Mouse (Mus musculus): Measurements from ENCODE around the gene Olfr32.
"Not testable (repeated sequence)": the region's sequence is repeated elsewhere in the genome, so short reads cannot be mapped to it uniquely, and the experiment has no call there.

Olfr32 gene

GRCm38 (mm10) chr2:90142196-90142595 lies at the start of gene Olfr32:
Gene Olfr32, minus strand, starts transcription at chr2:90142296.
- DNase-seq (ENCODE audit: low read depth, low spot score), result no peak

DNA sequence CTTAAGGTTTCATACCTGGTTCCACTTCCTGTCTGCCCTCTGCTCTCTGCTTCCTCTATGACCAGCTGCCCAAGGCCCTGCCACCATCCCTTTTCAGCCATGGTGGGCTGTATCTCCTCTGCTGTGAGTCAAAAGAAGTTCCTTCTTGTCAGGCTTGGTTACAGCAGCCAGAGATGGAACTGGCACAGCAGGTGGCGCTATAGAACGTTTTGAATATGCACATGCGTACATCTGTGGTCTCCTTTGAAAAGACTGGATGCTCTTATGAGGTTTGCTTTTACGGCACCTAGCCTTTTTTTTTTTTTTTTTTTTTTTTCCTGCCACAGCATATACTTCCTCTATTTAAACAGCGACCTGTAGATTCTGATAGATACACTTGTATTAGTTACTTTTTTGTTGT lies 45.0 kb upstream of the Olfr32 start:
- DNase-seq (ENCODE audit: low read depth, low spot score), result not testable (repeated sequence)

GRCm38 (mm10) chr2:90186082-90186481 lies 44.0 kb upstream of the Olfr32 start:
- DNase-seq (ENCODE audit: low read depth, low spot score), result not testable (repeated sequence)

- DNase-seq (ENCODE audit: low read depth, low spot score), result no peak
Measured at GRCm38 (mm10) chr2:90153916-90154315, 11.8 kb upstream of the Olfr32 start.

- no peak for DNase-seq (ENCODE audit: low read depth, low spot score)
Measured at GRCm38 (mm10) chr2:90152991-90153390, 10.9 kb upstream of the Olfr32 start, which contains the start of gene Olfr1270. Gene Olfr1270, minus strand, starts transcription at chr2:90153091.

GRCm38 (mm10) chr2:90121312-90121711 lies 20.8 kb downstream of the Olfr32 start, which contains the start of gene Olfr1269:
Gene Olfr1269, minus strand, starts transcription at chr2:90121412.
- DNase-seq (ENCODE audit: low read depth, low spot score), result no peak

All from retina, adult 2 months (tissue).